8 mouse cellular contexts compared by ENCODE assay signal in genomic region chr10:13060821-13061671, GRCm38 (mm10). TPM values are rescaled to one million over a fixed set of nuclear protein-coding genes. Genes with fewer than 3 reads are reported as not detected.
DNase-seq lines count a peak whose midpoint lies in the region; ATAC-seq lines count a peak whose summit lies in the region.

No protein-coding gene starts in this region.

- H3K4me2 ChIP-seq in forebrain, embryonic 13.5 days = peak overlapping the region; percentile 82
- peak overlapping the region; percentile 51 for H3K4me2 ChIP-seq in liver, embryonic 15.5 days

- H3K9ac ChIP-seq in forebrain, embryonic 13.5 days = peak overlapping the region; percentile 63
- no peak overlapping the region for H3K9ac ChIP-seq in liver, embryonic 15.5 days

- H3K36me3 ChIP-seq in heart, embryonic 10.5 days = no peaks in the 10 kb centered on the region
- no peaks in the 10 kb centered on the region for H3K36me3 ChIP-seq in forebrain, embryonic 13.5 days (ENCODE audit: poor library complexity, severe bottlenecking)
- no peaks in the 10 kb centered on the region for H3K36me3 ChIP-seq in liver, embryonic 15.5 days (replicated peaks)

- peaks cover 12% of the 10 kb centered on the region for H3K4me1 ChIP-seq in heart, embryonic 10.5 days
- H3K4me1 ChIP-seq in forebrain, embryonic 13.5 days = peaks cover 12% of the 10 kb centered on the region
- H3K4me1 ChIP-seq in liver, embryonic 15.5 days (replicated peaks) = peaks cover 4% of the 10 kb centered on the region; the same call in 1 of the 2 replicates

- H3K4me3 ChIP-seq in heart, embryonic 10.5 days = peak overlapping the region; percentile 62
- peak overlapping the region; percentile 46 for H3K4me3 ChIP-seq in forebrain, embryonic 13.5 days
- H3K4me3 ChIP-seq in liver, embryonic 15.5 days (replicated peaks) = peak overlapping the region; percentile 23; the same call in 1 of the 2 replicates

- H3K27ac ChIP-seq in heart, embryonic 10.5 days = peak overlapping the region; percentile 83
- no peak overlapping the region for H3K27ac ChIP-seq in forebrain, embryonic 13.5 days
- H3K27ac ChIP-seq in liver, embryonic 15.5 days (replicated peaks) = no peak overlapping the region

- H3K9me3 ChIP-seq in heart, embryonic 10.5 days = no peaks in the 10 kb centered on the region
- no peaks in the 10 kb centered on the region for H3K9me3 ChIP-seq in forebrain, embryonic 13.5 days (replicated peaks)
- H3K9me3 ChIP-seq in liver, embryonic 15.5 days (replicated peaks) = no peaks in the 10 kb centered on the region

- no peak for DNase-seq in heart, embryonic 10.5 days (ENCODE audit: low spot score)
- no peak for DNase-seq in heart, adult 8-10 months (ENCODE audit: low spot score)
- peak; percentile 12 for DNase-seq in CD4-positive helper T cell, adult 2 months (ENCODE audit: low read depth, low spot score)
- DNase-seq in frontal cortex, postnatal 36 days (ENCODE audit: low spot score in 2 of 2) = no peak
- no peak for DNase-seq in natural killer cell, adult 2 months (ENCODE audit: low spot score in 2 of 2)

- ATAC-seq in forebrain, embryonic 13.5 days = peak; percentile 73
- ATAC-seq in liver, embryonic 15.5 days (ENCODE audit: insufficient read depth) = no peak
- no peak for ATAC-seq in monocyte, adult 5-6 weeks (replicated peaks; ENCODE audit: insufficient number of reproducible peaks, low FRiP score, low TSS enrichment, poor library complexity, severe bottlenecking)

- H3K27me3 ChIP-seq in heart, embryonic 10.5 days (ENCODE audit: insufficient read depth, poor library complexity, severe bottlenecking) = peaks cover 41% of the 10 kb centered on the region
- peaks cover 26% of the 10 kb centered on the region for H3K27me3 ChIP-seq in forebrain, embryonic 13.5 days
- peaks cover 11% of the 10 kb centered on the region for H3K27me3 ChIP-seq in liver, embryonic 15.5 days

- 8% methylated on average over 46 of the region's 46 CpGs for WGBS in heart, embryonic 10.5 days
- 11% methylated on average over 31 of the region's 46 CpGs for WGBS in forebrain, embryonic 13.5 days
- WGBS in liver, embryonic 15.5 days (ENCODE audit: insufficient replicate concordance) = 25% methylated on average over 46 of the region's 46 CpGs

RNA-seq across cellular contexts. Expression of gene Plagl1, which starts 0.7 kb away (rescaled TPM):
- 206 and 245 TPM in 2 replicates for polyA plus RNA-seq in heart, embryonic 10.5 days (2016; fragmentation: Nextera tagmentation; extraction: Ambion mirVana)
- total RNA-seq in heart, adult 8-10 months (2022) = 1 to 10 TPM; 4.1 to 9.4 (median 6.5) TPM
- 58.0 and 67.0 TPM in 2 replicates for polyA plus RNA-seq in forebrain, embryonic 13.5 days (2015; fragmentation: Nextera tagmentation; extraction: Ambion mirVana)
- polyA plus RNA-seq in liver, embryonic 15.5 days (2015; fragmentation: Nextera tagmentation; extraction: Ambion mirVana) = 20.9 and 22.6 TPM in 2 replicates
- total RNA-seq in monocyte, adult 5-6 weeks (2017) = 0.43 to 1.8 TPM in 2 of 3 replicates, not detected in the other

RNA-seq across cellular contexts. Expression of gene Sf3b5, which starts 55.9 kb away (rescaled TPM):
- 39.0 and 42.9 TPM in 2 replicates for polyA plus RNA-seq in heart, embryonic 10.5 days (2016; fragmentation: Nextera tagmentation; extraction: Ambion mirVana)
- total RNA-seq in heart, adult 8-10 months (2022) = 1 to 10 TPM; 6.5 to 7.8 (median 7.1) TPM
- polyA plus RNA-seq in forebrain, embryonic 13.5 days (2015; fragmentation: Nextera tagmentation; extraction: Ambion mirVana) = 32.8 and 34.2 TPM in 2 replicates
- 16.5 and 17.2 TPM in 2 replicates for polyA plus RNA-seq in liver, embryonic 15.5 days (2015; fragmentation: Nextera tagmentation; extraction: Ambion mirVana)
- 9.3 to 13.9 TPM (median 10.2 TPM) in 3 replicates for total RNA-seq in monocyte, adult 5-6 weeks (2017)
